1 mouse cellular context compared by ENCODE assay signal in the genomic region with DNA sequence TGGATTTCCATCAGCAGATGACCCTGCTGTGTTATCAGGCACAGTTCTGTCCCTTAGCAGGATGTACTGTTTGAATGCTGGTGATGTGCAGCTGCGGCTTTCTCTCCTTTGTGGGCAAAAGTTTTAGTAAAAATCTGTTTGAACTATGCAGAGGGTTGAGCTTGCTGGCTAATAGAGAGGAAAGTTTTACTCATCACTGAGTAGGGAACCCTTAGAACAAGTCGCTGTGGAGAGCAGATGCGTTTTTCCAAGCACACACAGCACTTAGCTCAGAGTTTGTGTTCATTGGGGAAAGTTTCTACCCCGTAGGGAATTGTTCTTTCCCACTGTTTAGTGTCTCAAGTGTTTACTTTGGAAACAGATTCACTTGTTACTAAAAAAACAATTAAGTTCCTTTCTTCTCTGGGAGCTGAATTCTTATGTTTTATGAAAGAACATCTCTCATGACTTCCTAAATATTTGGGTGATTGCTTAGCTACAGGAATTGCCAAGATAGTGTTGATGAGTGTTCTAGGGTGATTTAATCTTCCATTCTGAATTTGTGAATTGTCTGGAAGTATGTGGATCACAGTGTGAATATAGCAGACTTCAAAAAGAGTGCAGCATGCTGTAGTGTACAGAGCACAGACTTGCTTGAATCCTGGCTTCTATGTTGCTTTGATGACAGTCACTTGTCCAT.
TF ChIP-seq lines count a peak whose summit lies in the region.

No protein-coding gene starts in this region.

TF ChIP-seq in MEL, 35 proteins besides CTCF, POLR2A, EP300 and RAD21 (continued from another document):
- TF ChIP-seq BHLHE40 (IDR thresholded peaks at IDR 0.05; ENCODE audit: borderline replicate concordance, low read depth, low read length): no peak
